Mouse (Mus musculus) lung, postnatal 14 days (tissue): ENCODE measurements at regions not wholly inside any gene's neighbourhood (a gene's known extent, or its start where the extent isn't known, plus 50 kb on each side); places are given as distances from the start of the nearest gene placed in this dataset.

Experiments used
- DNase-seq: peaks from one replicate; pipeline ENCODE4 v3.0.0; 2021

DNA sequence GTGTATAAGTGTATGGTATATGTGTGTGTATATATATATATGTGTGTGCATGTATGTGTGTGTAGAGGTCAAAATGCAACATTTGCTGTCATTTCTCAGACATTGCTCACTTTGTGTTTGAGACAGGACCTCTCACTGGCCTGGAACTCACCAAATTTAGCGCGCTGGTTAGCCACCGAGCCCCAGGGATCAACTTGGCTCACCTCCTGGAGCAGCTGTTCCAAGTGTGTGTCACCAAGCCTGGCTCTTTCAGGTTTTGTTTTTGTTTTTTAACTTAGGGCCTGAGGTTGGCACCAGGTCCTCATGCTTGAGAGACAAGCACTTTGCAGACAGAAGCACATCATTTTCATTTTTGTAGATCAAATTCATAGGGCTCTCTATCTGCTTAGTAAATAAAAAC, 154.0 kb upstream of the Jmjd1c start:
- DNase-seq, result no peak

DNA sequence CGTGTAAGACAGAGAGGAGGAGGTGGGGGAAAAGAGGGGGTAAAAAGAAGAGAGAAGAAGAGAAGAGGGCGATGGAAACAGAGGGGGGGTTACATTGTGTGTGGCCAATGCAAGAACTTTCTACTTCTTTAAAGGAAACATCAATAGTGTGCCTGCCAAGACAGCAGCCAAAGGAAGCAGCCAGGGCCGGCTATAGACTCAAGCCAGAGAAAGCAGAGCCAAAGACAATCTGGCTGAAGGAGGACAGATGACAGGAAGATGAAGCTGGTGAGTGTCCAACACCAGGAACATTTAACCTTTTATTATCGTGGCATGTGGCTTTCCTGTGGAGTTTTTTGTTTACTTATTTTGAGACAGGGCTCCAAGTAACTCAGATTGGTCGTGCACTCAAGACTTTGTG, 152.1 kb upstream of the Jmjd1c start:
- DNase-seq, result peak; percentile 35

DNA sequence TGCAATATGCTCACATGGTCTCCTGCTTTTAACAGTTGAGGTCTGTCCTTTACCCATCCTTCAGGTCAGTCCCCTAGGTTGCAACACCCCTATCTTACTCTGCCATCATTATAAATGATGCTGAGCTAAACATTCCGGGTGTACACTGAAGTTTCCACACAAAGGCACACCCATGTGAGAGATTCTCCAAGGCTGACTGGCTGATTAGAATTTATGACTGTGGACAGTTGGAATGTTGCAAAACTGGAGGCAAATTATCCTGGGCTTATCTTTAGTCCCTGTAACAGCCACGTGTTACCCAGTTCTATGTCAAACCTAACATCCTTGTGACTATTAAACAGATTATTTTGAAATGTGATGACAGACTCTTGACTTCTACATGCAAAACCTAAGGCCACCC, 149.8 kb upstream of the Jmjd1c start:
- DNase-seq, result no peak

DNA sequence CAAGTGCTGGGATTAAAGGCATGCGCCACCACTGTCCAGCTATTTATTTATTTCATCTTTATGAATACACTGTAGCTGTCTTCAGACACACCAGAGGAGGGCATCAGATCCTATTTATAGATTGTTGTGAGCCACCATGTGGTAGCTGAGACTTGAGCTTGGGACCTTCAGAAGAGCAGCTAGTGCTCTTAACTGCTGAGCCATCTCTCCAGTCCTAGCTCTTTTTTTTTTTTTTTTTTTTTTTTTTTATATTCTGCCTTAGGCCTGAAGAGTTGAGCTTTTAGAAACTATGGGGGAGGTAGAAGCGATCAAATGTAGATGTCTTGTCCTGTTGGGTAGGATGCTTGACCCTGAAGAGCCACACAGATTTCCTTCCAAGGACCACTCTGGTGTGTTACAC, 147.6 kb upstream of the Jmjd1c start:
- no peak for DNase-seq

DNA sequence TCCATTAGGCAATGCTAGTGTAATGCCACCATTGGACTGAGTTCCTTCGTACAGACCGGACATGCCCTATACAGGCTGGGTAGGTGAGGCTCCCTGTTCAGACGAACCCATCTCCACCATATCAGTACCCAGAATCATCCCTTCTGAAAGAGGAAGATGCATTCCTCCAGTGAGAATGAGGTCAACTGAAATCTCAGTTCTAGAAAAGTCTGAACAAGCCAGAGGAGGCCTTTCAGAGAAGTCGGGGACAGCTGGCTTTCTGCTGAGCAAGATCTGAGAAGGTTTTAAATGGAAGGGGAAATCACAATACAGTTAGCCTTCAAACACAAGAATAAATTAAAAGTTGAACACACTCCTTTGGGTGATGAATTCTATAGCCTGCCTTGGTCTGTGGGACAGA, 145.5 kb upstream of the Jmjd1c start:
- DNase-seq, result no peak

DNA sequence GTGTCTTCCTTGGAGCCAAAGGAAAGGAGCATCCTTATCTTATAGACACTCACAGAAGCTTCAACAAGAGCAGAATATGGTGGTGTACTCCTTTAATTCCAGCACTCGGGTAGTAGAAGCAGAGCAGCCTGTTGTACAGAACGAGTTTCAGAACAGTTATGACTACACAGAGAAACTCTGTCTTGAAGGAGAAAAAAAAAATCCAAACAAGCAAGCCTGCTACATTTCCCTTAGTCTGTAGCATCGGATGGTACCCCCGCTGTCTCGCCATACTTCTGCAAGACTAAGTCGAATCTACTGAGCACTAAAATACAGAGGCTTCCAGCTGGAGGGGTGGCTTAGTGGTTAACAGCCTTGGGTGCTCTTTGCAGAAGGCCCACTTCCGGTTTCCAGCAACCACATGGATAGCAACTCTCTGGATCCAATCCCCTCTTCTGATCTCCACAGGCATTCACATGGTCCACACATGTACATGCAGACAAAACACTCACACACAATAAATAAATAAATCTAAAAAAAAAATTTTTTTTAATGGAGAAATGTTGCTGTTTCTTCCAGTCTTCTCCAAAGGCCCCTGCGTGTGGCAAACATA, 144.6 kb upstream of the Jmjd1c start:
- no peak for DNase-seq

DNA sequence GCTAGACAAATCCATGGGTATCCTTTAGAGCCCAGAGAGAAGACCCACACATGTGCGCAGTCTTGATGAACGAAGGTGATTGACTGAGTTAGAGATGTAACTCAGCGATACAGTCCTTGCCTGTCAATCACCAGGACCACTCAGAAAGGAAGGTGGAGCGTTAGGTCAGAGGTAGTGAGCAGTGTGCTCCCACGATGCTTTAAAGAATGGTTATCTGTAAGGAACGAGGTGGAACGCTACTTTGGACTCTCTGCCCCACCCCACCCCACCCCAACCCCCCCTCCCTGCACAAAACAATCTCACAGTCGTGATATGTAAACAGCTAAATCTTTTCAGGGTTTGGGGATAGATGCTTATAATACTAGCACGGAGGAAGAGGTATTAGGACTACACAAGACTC, 144.0 kb upstream of the Jmjd1c start:
- DNase-seq, result no peak

DNA sequence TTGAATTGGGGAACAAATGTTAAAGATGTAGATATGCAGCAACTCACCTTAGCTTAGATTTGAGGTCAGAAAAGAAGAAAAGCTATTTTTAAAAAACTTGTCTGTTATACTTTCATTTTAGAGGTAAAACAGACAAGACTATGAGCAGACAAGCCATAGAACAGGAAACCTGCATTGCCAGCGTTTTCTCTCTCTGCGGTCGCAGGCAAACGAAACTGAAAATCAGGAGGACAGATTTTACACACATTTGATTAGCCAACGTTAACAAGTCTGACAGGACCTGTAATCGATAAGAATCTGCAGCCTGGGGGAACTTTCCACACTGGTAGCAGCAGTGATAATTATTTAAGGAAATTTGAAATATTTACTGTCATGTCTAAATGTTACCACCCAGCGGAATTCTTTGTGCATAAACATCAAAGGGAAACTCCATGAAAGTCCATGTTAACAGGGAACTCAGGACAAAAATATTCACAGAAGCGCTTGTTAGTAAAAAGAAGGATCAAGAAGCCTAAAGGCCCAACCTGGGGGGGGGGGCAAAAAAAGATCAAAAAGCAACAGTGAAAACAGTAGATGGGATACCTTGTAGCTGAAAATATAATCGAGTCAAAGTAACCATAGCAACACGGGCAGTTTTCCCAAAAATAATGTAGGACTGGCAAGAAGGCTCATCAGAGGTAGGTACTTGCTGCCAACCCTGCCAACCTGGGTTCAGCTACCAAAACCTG, 142.5 kb upstream of the Jmjd1c start:
- no peak for DNase-seq

DNA sequence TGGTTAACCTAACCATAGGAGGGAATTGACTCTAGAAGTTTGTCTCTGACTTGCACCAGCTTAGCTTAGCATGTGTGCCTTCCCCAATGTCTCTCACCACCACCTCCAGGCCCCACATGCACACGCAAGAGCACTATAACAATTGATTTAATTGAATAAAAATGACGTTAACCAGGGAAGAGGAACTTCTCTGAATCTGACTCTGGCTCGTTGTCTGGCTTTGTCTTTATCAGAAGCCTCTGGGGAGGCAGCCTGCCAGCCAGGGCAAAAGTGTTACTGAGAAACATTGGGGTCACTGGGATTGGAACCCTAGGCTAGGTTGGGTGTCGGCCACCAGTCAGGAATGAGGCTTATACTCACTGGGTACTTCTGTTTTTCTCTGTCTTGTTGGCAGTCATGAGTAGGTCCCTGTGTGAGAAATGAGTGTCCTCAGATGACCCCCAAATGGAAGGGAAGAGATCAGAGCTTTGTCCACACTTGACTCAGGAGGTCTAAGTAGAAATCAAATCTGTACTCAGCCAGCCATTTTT, 141.9 kb upstream of the Jmjd1c start:
- DNase-seq, result peak; percentile 29

DNA sequence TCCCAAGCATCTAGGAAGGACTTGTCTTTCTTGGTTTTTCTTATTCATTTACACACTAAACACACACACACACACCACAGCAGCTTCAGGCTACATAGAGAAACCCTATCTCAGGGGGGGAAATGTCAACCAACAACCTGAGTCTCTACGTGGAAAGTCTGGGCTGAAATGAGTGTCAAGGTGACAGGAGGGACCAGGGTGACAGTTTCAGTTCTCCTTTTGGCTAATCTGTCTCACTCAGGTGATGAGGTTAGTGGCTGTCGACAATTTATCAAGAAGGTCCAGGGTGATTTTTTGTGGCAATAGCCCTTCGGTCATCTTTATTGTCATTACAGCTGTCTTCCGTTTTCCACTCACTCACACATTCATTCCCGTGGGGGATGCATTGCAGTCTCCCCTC, 140.5 kb upstream of the Jmjd1c start:
- no peak for DNase-seq

DNA sequence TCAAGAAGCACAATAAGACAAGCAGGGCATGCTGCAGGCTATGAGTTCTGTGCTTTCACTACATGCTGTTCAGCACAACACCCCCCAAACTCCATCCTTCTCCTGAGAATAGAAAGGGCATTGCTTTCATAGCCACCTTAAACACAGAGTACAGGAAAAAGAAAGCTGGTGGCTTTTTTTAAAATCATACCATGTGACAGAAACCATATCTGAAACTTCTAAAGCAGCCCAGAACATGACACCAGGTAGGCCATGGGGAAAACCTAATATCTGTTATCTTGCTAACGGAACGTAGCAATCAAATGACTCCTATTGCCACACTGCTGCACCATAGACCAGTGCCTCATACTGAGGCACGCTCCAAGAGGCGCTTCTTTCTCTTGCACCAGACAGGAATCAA, 139.3 kb upstream of the Jmjd1c start:
- DNase-seq, result no peak

DNA sequence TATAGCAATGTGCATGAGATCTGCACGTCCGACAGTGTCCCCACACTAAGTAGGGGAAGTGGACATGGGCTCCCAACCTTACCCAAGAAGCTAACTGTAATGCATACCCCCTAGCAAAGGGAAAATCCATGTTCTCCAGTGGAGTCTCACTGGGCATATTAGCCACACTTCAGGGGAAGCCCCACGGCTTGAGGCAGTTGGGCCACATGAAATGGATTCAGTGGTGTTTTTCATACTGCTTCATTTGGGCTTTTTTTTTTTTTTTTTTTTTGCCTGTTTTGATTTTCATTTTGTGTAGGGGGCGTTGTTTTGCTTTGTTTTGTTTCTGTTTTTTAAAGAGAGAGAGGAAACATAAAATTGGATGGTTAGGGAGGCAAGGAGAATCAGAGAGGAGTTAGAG, 138.6 kb upstream of the Jmjd1c start:
- no peak for DNase-seq
